Mouse (Mus musculus) myocyte (in vitro differentiated cells): ENCODE measurements around the gene Gm10647.
"Not testable (repeated sequence)": the region's sequence is repeated elsewhere in the genome, so short reads cannot be mapped to it uniquely, and the experiment has no call there.

Experiments used
- CEBPB ChIP-seq: IDR thresholded peaks from 2 replicates; pipeline ENCODE4 v1.6.1; 2011; ENCODE audit warnings: mild to moderate bottlenecking, moderate library complexity; ENCODE audit not compliant: poor library complexity, insufficient read depth, severe bottlenecking
- E2F4 ChIP-seq: IDR thresholded peaks from one replicate; pipeline ENCODE4 v1.6.1; 2011; ENCODE audit warnings: mild to moderate bottlenecking, control low read depth, moderate library complexity; ENCODE audit not compliant: insufficient read depth
- MAX ChIP-seq: IDR thresholded peaks from one replicate; pipeline ENCODE4 v1.6.1; 2011; ENCODE audit warnings: low read depth, mild to moderate bottlenecking, control low read depth
- MYOD1 ChIP-seq, 3 experiments: IDR thresholded peaks; one replicate each; pipeline ENCODE4 v1.6.1; 2011; ENCODE audit warnings: control low read depth in 2 of 3, low read depth in 2 of 3, mild to moderate bottlenecking in 2 of 3, moderate library complexity in 1 of 3; ENCODE audit not compliant: insufficient read length in 2 of 3, control insufficient read depth in 1 of 3
- MYOG ChIP-seq, 3 experiments: IDR thresholded peaks; one replicate each; pipeline ENCODE4 v1.6.1; 2011; ENCODE audit warnings: control low read depth in 2 of 3, low read depth in 2 of 3, mild to moderate bottlenecking in 2 of 3; ENCODE audit not compliant: insufficient read length in 2 of 3, control insufficient read depth in 1 of 3, insufficient read depth in 1 of 3
- POLR2A ChIP-seq: IDR thresholded peaks from one replicate; pipeline ENCODE4 v1.6.1; 2011; ENCODE audit warnings: low read depth, mild to moderate bottlenecking, control low read depth, moderate library complexity; ENCODE audit not compliant: insufficient read length
- POLR2AphosphoS2 ChIP-seq: IDR thresholded peaks from one replicate; pipeline ENCODE4 v1.6.1; 2011; ENCODE audit warnings: low read depth, control low read depth; ENCODE audit not compliant: insufficient read length
- REST ChIP-seq: IDR thresholded peaks from one replicate; pipeline ENCODE4 v1.6.1; 2011; ENCODE audit warnings: mild to moderate bottlenecking, control low read depth, moderate library complexity; ENCODE audit not compliant: insufficient read depth, insufficient read length
- TCF12 ChIP-seq: IDR thresholded peaks from one replicate; pipeline ENCODE4 v1.6.1; 2011; ENCODE audit warnings: mild to moderate bottlenecking, control low read depth; ENCODE audit not compliant: poor library complexity, insufficient read depth, severe bottlenecking
- TCF3 ChIP-seq: IDR thresholded peaks from one replicate; pipeline ENCODE4 v1.6.1; 2011; ENCODE audit warnings: low read depth, control low read depth; ENCODE audit not compliant: insufficient read length
- USF1 ChIP-seq: IDR thresholded peaks from one replicate; pipeline ENCODE4 v1.6.1; 2011; ENCODE audit warnings: low read depth, mild to moderate bottlenecking, control low read depth, moderate library complexity

DNA sequence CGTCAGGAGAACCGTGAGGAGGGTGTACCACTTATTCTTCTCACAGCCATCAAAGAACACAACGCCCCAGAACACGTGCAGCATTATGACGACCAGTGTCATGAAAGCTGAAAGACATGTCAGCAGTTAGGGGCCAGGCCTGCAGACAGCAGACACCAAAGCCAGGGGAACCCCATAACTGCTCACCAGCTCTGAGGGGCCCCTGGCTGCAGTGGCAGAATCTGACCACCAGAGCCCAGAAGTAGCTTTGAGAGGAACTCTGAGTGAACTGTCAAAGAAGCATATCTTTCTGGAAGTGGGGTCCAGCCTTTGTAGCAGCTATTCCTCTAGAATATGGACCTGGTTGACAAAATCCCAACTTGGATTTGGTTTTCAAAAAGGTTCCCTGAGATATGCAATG lies 25.4 kb downstream of the Gm10647 start:
- not testable (repeated sequence) for TF ChIP-seq POLR2A; USF1; POLR2AphosphoS2; MAX; MYOD1 (IDR thresholded peaks at IDR 0.05; ENCODE audit: control insufficient read depth in 1 of 3, insufficient read length in 2 of 3, low read depth in 2 of 3); E2F4; CEBPB; TCF12; MYOG (IDR thresholded peaks at IDR 0.05; ENCODE audit: control insufficient read depth in 1 of 3, insufficient read depth in 1 of 3, insufficient read length in 2 of 3, low read depth in 2 of 3); TCF3; REST
